Mouse (Mus musculus) thymus, adult 2 months (tissue): ENCODE data around the gene Tgm3.

Experiments
- CTCF ChIP-seq: fragments of 200-500 bp; IDR thresholded peaks from 2 replicates; pipeline ENCODE4 v1.5.1; 2012; ENCODE audit warnings: mild to moderate bottlenecking, control low read depth, low read length, moderate library complexity, borderline replicate concordance; ENCODE audit not compliant: control insufficient read depth, poor library complexity, insufficient read depth; ENCODE audit errors: extremely low read depth
- POLR2A ChIP-seq: fragments of 200-500 bp; IDR thresholded peaks from 2 replicates; pipeline ENCODE4 v1.6.1; 2012; ENCODE audit warnings: mild to moderate bottlenecking, low read length, control low read depth, moderate library complexity; ENCODE audit not compliant: control insufficient read depth, poor library complexity, insufficient read depth; ENCODE audit errors: extremely low read depth

DNA sequence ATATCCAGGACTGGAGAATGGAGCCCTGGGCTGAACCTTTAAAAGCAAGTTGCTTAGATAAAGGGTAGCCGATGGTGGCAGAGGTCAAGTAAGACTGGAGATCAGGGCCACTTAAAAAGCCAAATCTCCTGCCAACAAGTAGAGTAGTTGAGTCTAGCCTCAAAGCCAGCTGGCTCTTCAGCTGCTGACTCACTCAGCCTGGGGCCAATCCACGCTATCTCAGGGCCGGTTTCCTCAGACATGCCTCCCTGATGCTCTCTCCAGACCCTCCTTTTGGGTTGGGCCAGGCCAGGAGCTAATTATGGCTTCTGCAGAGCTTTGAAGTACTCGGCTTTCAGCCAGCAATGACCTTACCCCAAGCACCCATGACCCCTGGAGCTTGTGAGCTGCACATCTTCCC lies 15.7 kb downstream of the Tgm3 start:
- TF ChIP-seq CTCF (no peak), POLR2A (no peak)
